Mouse (Mus musculus): ENCODE data around the gene Gm44790.

DNA sequence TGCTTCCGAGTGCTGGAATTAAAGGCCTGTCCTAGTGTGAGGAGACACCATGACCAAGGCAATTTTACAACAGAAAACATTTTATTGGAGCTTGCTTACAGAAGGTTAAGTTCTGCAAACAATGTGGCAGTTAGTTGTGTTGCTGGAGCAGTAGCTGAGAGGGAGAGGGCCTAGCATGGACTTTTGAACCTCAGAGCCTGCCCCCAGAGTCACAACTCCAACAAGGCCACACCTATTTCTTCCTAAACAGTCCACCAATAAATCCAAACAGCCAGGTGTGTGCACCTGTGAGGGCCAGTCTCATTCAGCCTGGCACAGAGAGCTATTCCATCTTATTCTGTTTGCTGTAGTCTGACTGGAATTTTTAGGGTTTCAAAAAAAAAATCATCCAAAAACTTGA, 7.2 kb downstream of the Gm44790 start:
- TF ChIP-seq ZNF384 (IDR thresholded peaks at IDR 0.05; ENCODE audit: low read depth, low read length) (no peak), ZC3H11A (IDR thresholded peaks at IDR 0.05; ENCODE audit: borderline replicate concordance, low read depth, low read length) (no peak), MAFK (IDR thresholded peaks at IDR 0.05; ENCODE audit: insufficient read depth, low read depth, low read length) (no peak), CHD2 (IDR thresholded peaks at IDR 0.05; ENCODE audit: low read depth, low read length) (no peak)

Measured in ES-E14 (cell line).